Mouse (Mus musculus) left cerebral cortex, postnatal 10 days (tissue): ENCODE data around the gene Snx21. TPM values are rescaled to one million over a fixed set of nuclear protein-coding genes. Genes with fewer than 3 reads are reported as not detected.

ENCODE experiments used
- DNase-seq, 2 experiments: peaks; one replicate each; pipeline ENCODE4 v3.0.0; 2021 to 2022; ENCODE audit warnings: low spot score in 2 of 2, mixed read lengths in 1 of 2; ENCODE audit errors: extremely low spot score in 1 of 2
- intact Hi-C: fragments of 180-260 bp; cut with DNase I; formaldehyde crosslinking; loops from one replicate; pipeline ENCODE4 v1.15.1; 2025
- total RNA-seq, 2 experiments: library from RNA; stranded (reverse); gene quantifications; 2 replicates each; pipeline ENCODE4 v1.2.3; 2021

Gene Snx21
- 10 to 100 TPM; 48.1 to 49.2 TPM for total RNA-seq

DNA sequence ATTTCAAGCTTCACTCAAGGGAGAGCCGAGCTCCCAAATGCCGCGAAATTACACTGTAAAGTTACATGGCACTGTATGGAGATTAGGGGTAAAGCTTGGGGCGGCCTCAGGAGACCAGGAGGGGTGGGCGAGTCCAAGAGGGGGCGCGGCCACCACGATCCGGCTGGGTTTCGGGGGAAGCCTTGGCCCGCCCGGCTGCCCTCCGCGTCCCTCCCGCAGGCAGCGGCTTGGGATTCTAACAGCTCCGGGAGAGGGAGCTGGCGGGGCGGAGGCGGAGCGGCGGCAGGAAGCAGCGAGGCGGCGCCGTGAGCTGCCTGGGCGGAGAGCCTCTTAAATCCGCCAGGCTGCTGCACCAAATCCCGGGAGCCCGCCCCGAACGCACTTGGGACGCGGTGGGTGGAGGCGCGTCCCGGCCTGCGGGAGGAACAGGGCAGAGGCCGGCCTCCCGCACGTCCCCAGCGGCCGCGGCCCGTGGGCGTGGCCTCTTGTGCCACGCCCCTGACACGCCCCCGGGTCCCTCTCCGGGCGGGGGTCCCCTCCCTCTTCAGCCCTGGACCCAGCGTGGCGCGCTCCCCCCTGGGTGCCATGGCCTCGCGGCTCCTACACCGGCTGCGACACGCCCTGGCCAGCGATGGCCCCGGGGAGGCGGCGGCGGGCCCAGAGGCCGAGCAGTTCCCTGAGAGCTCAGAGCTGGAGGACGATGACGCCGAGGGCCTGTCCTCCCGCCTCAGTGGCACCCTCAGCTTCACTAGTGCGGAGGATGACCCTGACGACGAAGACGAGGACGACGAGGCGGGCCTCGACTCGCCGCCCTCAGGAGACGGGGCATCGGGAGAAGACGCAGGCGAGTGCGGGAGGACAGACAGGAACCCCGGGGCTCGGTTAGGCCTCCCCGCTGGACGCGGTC, at the start of gene Snx21:
Snx21 (plus strand) TSS at position 343 of the 907 bp plus-strand sequence.
- peak; percentile 72 to 93 for DNase-seq
- intact Hi-C loops: no loop called here

- DNase-seq: no peak
- intact Hi-C loops: no loop called here
These were observed 48.1 kb upstream of the Snx21 start for GRCm38 (mm10) chr2:164737377-164738090.

DNA sequence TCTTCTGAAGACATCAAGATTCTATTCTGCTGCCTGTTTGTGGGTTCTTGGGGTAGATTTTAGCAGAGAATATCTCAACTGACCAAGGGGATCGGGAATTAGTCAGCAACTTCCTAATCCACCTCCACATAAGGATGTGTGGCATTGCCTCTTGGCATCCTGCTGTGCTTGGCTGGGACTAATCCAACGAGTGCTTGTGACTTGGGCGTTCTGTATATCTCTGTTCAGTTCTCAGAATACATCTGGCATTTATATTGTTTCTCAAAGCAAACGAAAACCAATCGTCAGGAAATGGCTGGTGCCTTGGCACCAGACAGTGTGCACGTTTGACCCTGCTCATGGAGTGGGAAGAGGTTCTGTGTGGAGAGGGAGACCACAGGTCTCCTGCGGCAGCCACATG, 45.7 kb upstream of the Snx21 start:
- no peak for DNase-seq
- intact Hi-C loops: no loop called here

GRCm38 (mm10) chr2:164744987-164745386, 40.6 kb upstream of the Snx21 start:
- intact Hi-C loops: no loop called here
- no peak for DNase-seq

GRCm38 (mm10) chr2:164745843-164746479, 39.7 kb upstream of the Snx21 start, which contains the start of the genes Wfdc3 and Dnttip1:
TSS of gene Wfdc3 (minus strand) at chr2:164745931.
TSS of gene Dnttip1 (plus strand) at chr2:164745983.
- peak; percentile 88 to 96 for DNase-seq
- intact Hi-C loops: no loop called here

DNA sequence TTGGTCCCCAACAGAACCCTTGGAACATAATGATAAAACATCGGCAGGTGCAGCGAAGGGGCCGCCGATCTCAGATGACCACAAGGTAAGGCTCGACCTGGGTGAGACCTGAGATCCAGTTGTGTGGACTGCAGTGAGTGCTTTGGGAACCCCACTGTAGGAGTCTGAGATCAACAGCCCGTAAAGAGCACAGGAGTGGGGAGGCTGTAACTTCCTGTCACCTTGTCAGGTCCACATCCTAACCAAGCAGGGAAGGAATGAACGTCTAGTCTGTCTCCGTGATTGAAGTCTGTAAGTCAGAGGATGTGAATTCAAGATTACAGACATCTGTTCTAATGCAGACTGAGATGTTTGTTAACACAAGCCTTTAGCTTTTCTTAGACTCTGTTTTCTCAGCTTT, 38.9 kb upstream of the Snx21 start:
- no peak for DNase-seq
- intact Hi-C loops: no loop called here

DNA sequence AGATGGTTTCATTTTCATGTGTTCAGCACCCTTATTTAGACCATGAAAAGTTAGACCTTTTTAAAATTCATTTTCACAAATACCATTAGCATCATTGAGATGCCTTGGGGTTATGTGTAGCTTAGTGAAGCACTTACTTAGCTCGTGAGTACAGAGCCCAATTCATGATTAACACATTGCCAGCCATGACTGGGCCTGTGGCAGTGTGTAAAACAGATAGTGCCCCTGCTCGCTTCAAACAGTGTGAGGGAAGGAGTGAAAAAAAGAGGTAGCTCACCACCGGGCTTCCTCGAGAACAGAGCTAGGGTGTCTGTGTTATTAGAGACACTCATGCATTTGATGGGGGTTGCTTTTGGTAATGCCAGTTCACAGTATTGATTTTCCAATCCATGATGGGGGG, 37.4 kb upstream of the Snx21 start:
- intact Hi-C loops: no loop called here
- no peak for DNase-seq

GRCm38 (mm10) chr2:164748991-164749390, 36.6 kb upstream of the Snx21 start:
- no peak for DNase-seq
- intact Hi-C loops: no loop called here

- intact Hi-C loops: no loop called here
- no peak for DNase-seq
These were observed 33.2 kb upstream of the Snx21 start for GRCm38 (mm10) chr2:164752454-164752853.

DNA sequence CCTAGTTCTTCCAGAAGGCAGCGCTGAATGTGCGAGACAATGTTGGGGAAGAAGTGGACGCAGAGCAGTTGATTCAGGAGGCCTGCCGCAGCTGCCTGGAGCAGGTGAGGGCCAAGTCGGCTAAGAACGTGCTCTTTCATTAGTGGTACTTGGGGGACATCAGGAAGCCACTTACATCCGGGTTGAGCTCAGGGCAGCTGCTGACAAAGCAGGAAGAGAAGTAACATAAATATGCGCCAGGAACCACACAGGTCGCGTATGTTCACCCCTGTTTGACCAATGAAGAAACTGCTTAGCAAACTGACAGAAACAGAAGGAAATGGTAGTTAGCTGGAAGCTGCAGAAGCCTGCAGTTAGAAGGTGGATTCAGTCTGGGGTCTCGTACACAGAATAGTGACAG, 31.5 kb upstream of the Snx21 start:
- intact Hi-C loops: no loop called here
- no peak for DNase-seq

GRCm38 (mm10) chr2:164754800-164755199, 30.8 kb upstream of the Snx21 start:
- intact Hi-C loops: no loop called here

GRCm38 (mm10) chr2:164757841-164758240, 27.8 kb upstream of the Snx21 start:
- intact Hi-C loops: no loop called here
- no peak for DNase-seq

More at GRCm38 (mm10) chr2:164754800-164755199, 30.8 kb upstream of the Snx21 start:
- no peak for DNase-seq

DNA sequence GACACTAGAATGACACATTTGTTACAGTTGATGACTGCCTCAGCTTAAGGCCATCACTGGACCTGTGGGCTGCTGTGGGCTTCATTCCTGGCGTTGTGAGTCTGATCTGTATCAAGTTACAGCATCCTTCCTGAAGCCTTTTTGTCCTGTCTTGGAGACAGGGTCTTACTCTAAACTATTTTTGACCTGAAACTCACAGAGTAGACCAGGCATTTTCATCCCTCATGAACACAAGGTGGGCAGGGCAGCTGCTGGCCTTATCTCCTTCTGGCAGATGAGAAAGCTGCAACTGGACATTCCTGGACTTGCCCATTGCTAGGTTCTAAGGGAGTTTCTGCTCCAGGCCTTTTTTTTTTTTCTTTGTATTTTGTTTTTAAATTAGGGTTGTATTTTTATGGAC, 26.9 kb upstream of the Snx21 start:
- no peak for DNase-seq
- intact Hi-C loops: no loop called here

GRCm38 (mm10) chr2:164760059-164760833, 25.4 kb upstream of the Snx21 start:
- no peak for DNase-seq
- intact Hi-C loops: no loop called here

DNA sequence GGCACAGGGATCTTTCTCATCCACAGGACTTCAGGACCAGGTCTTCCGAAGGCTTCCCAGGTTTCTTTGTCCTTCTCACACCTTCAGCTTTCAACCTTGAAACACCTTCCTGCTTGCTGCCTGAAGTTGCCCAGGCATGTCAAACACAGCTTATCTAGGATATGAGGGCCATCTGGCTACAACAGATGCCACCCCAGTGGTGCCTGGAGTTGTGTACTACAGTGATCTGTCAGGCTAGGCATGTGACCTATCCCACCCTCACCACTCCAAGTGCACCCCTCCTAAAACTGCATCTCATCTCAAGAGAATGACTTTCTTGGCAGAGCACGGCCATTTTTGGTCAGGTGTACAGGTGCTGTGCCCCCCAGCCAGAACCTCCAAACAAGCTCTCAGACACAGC, 24.1 kb upstream of the Snx21 start:
- intact Hi-C loops: no loop called here
- DNase-seq: no peak

GRCm38 (mm10) chr2:164761971-164762370, 23.7 kb upstream of the Snx21 start:
- no peak for DNase-seq
- intact Hi-C loops: no loop called here

DNA sequence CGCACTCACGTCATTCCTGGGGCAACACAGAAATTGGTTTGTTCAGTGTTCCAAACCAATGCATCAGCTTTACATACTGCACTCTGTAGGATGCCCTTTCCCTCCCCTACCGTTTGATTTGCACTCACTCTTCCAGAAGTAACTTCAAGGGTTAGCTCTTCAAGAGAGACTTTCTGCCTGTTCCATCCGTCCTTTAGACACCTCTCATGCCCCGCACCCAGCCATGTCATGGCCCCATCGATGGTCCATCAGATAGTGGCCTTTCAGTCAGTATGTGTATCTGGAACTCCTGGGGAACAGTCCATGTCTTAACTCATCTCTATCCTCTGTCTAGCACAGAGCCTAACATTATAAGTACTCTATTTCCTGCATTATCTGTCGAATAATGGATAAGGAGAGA, 23.0 kb upstream of the Snx21 start:
- DNase-seq: no peak
- intact Hi-C loops: no loop called here

GRCm38 (mm10) chr2:164765841-164766240, 19.8 kb upstream of the Snx21 start:
- DNase-seq: no peak
- intact Hi-C loops: no loop called here
